ENCODE assay signal across 10 mouse cellular contexts in genomic region chr1:186408986-186409441, GRCm38 (mm10).
A peak's percentile ranks its signal among the peaks of the same experiment; 100 is the strongest.
DNase-seq lines count a peak whose midpoint lies in the region; ATAC-seq and TF ChIP-seq lines count a peak whose summit lies in the region.
"Had no signal": no experiment of that assay in that cellular context is flagged by ENCODE, and none has a peak within 500 bp of the region (broad histone marks: within the 10 kb centered on the region; RNA-seq: fewer than 3 reads in every experiment).

No protein-coding gene starts in this region.

- H3K4me1 ChIP-seq in kidney, adult 2 months (ENCODE audit: control insufficient read depth, insufficient read depth, low read length) = no peaks in the 10 kb centered on the region
- H3K4me1 ChIP-seq in kidney, embryonic 15.5 days = peaks cover 11% of the 10 kb centered on the region
- H3K4me1 ChIP-seq in embryonic facial prominence, embryonic 14.5 days (ENCODE audit: control insufficient read depth, insufficient read depth, low read length) = peaks cover 34% of the 10 kb centered on the region
- peaks cover 19% of the 10 kb centered on the region; the same call in 1 of the 2 replicates for H3K4me1 ChIP-seq in heart, postnatal 0 days (ENCODE audit: control insufficient read depth, insufficient read depth)
- H3K4me1 ChIP-seq in midbrain, embryonic 14.5 days (ENCODE audit: control insufficient read depth, insufficient read depth, low read length) = no peaks in the 10 kb centered on the region

- H3K27ac ChIP-seq in kidney, adult 2 months (ENCODE audit: insufficient read depth, low read depth, low read length) = no peak overlapping the region
- no peak overlapping the region for H3K27ac ChIP-seq in kidney, embryonic 15.5 days
- peak overlapping the region; percentile 79 for H3K27ac ChIP-seq in embryonic facial prominence, embryonic 14.5 days (replicated peaks; ENCODE audit: low read depth, low read length)
- H3K27ac ChIP-seq in heart, postnatal 0 days (ENCODE audit: low read depth) = no peak overlapping the region
- H3K27ac ChIP-seq in midbrain, embryonic 14.5 days (replicated peaks; ENCODE audit: low read depth, low read length) = no peak overlapping the region

- DNase-seq in kidney, adult 2 months = peak; percentile 16
- peak; percentile 56 for DNase-seq in embryonic facial prominence, embryonic 14.5 days (ENCODE audit: low spot score)
- DNase-seq in heart, postnatal 0 days (ENCODE audit: low spot score) = no peak
- peak; percentile 41 for DNase-seq in midbrain, embryonic 14.5 days
- DNase-seq in urinary bladder, postnatal 25 days (ENCODE audit: low spot score) = no peak
- no peak for DNase-seq in testis, postnatal 10 days (ENCODE audit: low spot score)
- DNase-seq: right cerebral cortex, postnatal 14 days had no signal

- WGBS in kidney, adult 2 months = 79% methylated on average over 10 of the region's 10 CpGs
- WGBS in kidney, embryonic 15.5 days = 76% methylated on average over 10 of the region's 10 CpGs
- 34% methylated on average over 10 of the region's 10 CpGs for WGBS in embryonic facial prominence, embryonic 14.5 days
- 32% methylated on average over 10 of the region's 10 CpGs for WGBS in heart, postnatal 0 days
- WGBS in midbrain, embryonic 14.5 days = 14% methylated on average over 10 of the region's 10 CpGs

- H3K9ac ChIP-seq in kidney, embryonic 15.5 days = no peak overlapping the region
- peak overlapping the region; percentile 50 for H3K9ac ChIP-seq in embryonic facial prominence, embryonic 14.5 days (ENCODE audit: low read depth, low read length)
- no peak overlapping the region for H3K9ac ChIP-seq in heart, postnatal 0 days (replicated peaks; ENCODE audit: low read depth, low read length)
- no peak overlapping the region for H3K9ac ChIP-seq in midbrain, embryonic 14.5 days (replicated peaks; ENCODE audit: low read length)

- H3K4me2 ChIP-seq in kidney, embryonic 15.5 days = no peak overlapping the region
- peak overlapping the region; percentile 48 for H3K4me2 ChIP-seq in embryonic facial prominence, embryonic 14.5 days (ENCODE audit: low read depth, low read length)
- H3K4me2 ChIP-seq in heart, postnatal 0 days (ENCODE audit: low read depth, low read length) = peak overlapping the region; percentile 51
- peak overlapping the region; percentile 42 for H3K4me2 ChIP-seq in midbrain, embryonic 14.5 days (ENCODE audit: low read length)

- no peaks in the 10 kb centered on the region for H3K9me3 ChIP-seq in kidney, embryonic 15.5 days (replicated peaks)
- H3K9me3 ChIP-seq in embryonic facial prominence, embryonic 14.5 days (ENCODE audit: control insufficient read depth, low read length) = no peaks in the 10 kb centered on the region
- H3K9me3 ChIP-seq in heart, postnatal 0 days (replicated peaks; ENCODE audit: control insufficient read depth, low read length) = no peaks in the 10 kb centered on the region
- H3K9me3 ChIP-seq in midbrain, embryonic 14.5 days (ENCODE audit: control insufficient read depth, low read length) = no peaks in the 10 kb centered on the region

- H3K4me3 ChIP-seq in kidney, adult 2 months (ENCODE audit: insufficient read depth, low read depth, low read length) = no peak overlapping the region
- H3K4me3 ChIP-seq in kidney, embryonic 15.5 days (replicated peaks) = no peak overlapping the region
- H3K4me3 ChIP-seq in embryonic facial prominence, embryonic 14.5 days (ENCODE audit: low read depth, low read length) = 0 out of 2 replicates have a peak overlapping the region, but pooled peaks have one; percentile 4
- 0 out of 2 replicates have a peak overlapping the region, but pooled peaks have one; percentile 1 for H3K4me3 ChIP-seq in heart, postnatal 0 days (ENCODE audit: low read depth, low read length)
- H3K4me3 ChIP-seq in midbrain, embryonic 14.5 days (replicated peaks; ENCODE audit: low read depth, low read length) = no peak overlapping the region

- H3K27me3 ChIP-seq in kidney, adult 2 months (replicated peaks; ENCODE audit: control insufficient read depth, insufficient read depth, low read length) = no peaks in the 10 kb centered on the region
- no peaks in the 10 kb centered on the region for H3K27me3 ChIP-seq in kidney, embryonic 15.5 days
- H3K27me3 ChIP-seq in embryonic facial prominence, embryonic 14.5 days (replicated peaks; ENCODE audit: control insufficient read depth, insufficient read depth, low read length) = no peaks in the 10 kb centered on the region
- 0 out of 2 replicates have a peak, but pooled peaks cover 5% of the 10 kb centered on the region for H3K27me3 ChIP-seq in heart, postnatal 0 days (ENCODE audit: control insufficient read depth, insufficient read depth, low read length)
- H3K27me3 ChIP-seq in midbrain, embryonic 14.5 days (ENCODE audit: control insufficient read depth, insufficient read depth, low read length) = no peaks in the 10 kb centered on the region

- ATAC-seq in kidney, embryonic 15.5 days (replicated peaks; ENCODE audit: low FRiP score) = no peak
- ATAC-seq in embryonic facial prominence, embryonic 14.5 days (ENCODE audit: low read depth) = no peak; the same call in 1 of the 2 replicates
- ATAC-seq in heart, postnatal 0 days (ENCODE audit: insufficient read depth, low read depth) = no peak
- no peak for ATAC-seq in midbrain, embryonic 14.5 days (ENCODE audit: low FRiP score, low TSS enrichment)
- ATAC-seq in megakaryocyte progenitor cell, adult 5-6 weeks (replicated peaks; ENCODE audit: poor library complexity) = no peak
- ATAC-seq: CD4-positive, CD25-positive, alpha-beta regulatory T cell, adult 4 months had no signal

- H3K36me3 ChIP-seq in kidney, adult 2 months (ENCODE audit: control insufficient read depth, insufficient read depth, low read length) = no peaks in the 10 kb centered on the region
- H3K36me3 ChIP-seq in kidney, embryonic 15.5 days = no peaks in the 10 kb centered on the region
- H3K36me3 ChIP-seq in embryonic facial prominence, embryonic 14.5 days (ENCODE audit: control insufficient read depth, insufficient read depth, low read length) = no peaks in the 10 kb centered on the region
- no peaks in the 10 kb centered on the region for H3K36me3 ChIP-seq in heart, postnatal 0 days (replicated peaks; ENCODE audit: control insufficient read depth, insufficient read depth, low read length)
- H3K36me3 ChIP-seq in midbrain, embryonic 14.5 days (ENCODE audit: control insufficient read depth, insufficient read depth, low read length) = no peaks in the 10 kb centered on the region

- TF ChIP-seq EP300 in heart, postnatal 0 days (IDR thresholded peaks at IDR 0.05; ENCODE audit: low read depth) = no peak

- TF ChIP-seq POLR2A in kidney, adult 2 months (IDR thresholded peaks at IDR 0.05; ENCODE audit: low read depth, low read length) = no peak

- TF ChIP-seq CTCF in kidney, adult 2 months (conservative IDR thresholded peaks at IDR 0.05; ENCODE audit: insufficient read depth, insufficient read length, low read depth, low read length) = no peak
- TF ChIP-seq CTCF in heart, postnatal 0 days (IDR thresholded peaks at IDR 0.05; ENCODE audit: low read depth) = no peak

Comparison
In these comparisons a context has a peak if more than half of its experiments do, and no peak if none do; other contexts are left out.
1. DNase-seq: peak in kidney, adult 2 months (single experiment), embryonic facial prominence, embryonic 14.5 days (single experiment) and midbrain, embryonic 14.5 days (single experiment); none in heart, postnatal 0 days (single experiment), urinary bladder, postnatal 25 days (single experiment) and testis, postnatal 10 days (single experiment).
2. H3K4me3 ChIP-seq: peak in embryonic facial prominence, embryonic 14.5 days (single experiment) and heart, postnatal 0 days (single experiment); none in kidney, adult 2 months (single experiment), kidney, embryonic 15.5 days (single experiment) and midbrain, embryonic 14.5 days (single experiment).